Mouse (Mus musculus): ENCODE results near the gene Hsp90ab1.

The Hsp90ab1 gene

DNA sequence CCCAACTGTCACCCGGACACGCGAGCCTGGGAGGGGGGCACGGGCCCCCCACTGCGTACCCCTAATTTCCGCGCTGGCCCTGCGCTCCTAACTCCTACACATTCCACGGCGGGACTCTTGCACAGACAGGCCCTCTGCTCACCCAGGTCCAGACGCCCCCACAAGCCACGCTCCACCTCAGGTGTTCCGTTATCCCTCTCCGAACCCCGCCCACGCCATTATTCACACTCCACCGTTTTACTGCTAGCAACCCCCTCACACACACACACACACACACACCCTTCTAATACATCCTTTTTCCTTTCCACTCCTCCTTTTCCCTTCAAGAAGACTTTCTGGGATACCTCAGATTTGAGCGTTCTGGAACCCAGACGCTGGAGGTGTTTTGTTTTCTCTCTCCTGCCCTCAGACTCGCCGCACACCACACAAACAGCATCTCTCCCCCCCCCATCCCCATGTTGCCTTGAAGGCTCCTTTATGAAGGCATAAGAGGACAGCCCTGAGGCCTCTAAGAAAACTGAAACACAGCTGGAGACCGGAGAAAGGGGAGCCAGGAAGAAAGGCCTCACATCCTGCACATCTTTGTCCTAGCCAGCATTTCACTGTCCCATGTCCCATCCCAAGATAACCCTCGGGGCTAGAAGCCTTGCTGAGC, 22.8 kb upstream of the Hsp90ab1 start:
- DNase-seq: no peak

DNA sequence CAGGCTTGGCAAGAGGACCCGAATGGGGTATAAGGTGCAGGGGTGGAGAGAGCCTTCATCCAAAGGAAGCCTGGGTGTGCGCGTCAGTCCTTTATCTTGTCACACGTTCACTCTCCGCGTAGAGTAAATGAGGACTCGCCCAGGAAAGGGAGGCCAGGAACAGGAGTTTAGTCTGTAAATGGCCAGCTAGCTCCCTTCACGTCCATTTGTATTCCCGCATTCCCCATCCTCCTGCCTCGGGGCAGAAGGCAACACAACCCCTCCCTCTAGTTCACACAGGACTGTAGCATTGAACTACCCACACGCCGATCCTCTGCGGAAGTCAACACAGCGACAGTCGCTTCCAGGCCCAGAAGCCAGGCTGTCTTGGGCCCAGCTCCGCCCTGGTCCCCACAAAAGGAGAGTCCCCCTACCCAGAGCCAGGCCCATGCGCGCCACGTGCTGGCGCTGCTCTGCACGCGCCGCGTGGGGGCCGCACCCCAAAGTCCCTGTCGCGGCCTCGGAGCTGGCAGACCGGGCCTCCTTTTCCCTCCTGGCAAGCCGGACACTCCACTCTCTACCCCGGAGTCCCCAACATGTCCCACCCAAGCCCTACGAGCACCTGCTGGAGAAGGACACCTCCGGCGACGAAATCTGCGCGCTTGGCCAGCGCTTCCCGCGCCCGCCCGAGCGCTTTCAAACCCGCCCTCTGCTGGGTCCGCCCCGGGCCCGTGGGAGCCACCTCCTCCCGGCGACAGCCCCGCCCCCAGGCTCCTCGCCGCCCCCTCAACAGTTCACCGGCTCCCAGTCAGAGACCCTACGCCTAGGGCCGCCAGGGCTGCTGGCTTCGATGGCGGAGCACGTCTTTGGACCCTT, 22.0 kb upstream of the Hsp90ab1 start:
- DNase-seq: peak; percentile 87 to 89

DNA sequence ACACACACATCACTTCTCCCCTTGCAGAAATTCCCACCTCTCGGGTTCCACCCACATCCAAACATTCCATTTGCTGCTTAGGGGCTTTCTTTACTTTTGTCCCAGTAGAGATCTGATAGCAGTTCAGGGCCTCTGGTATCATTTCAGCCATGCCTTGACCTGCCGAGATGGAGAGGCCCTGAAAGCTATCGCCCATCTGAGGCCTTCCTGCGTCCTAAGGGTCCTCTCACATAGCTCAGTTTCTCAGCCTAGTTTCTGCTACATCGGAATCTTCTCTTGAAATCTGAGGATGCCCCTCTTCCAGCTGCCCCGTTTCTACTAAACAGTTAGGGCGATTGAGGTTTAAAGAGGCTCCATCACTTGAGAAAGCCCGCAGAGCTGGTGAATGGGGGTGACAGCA, 21.1 kb upstream of the Hsp90ab1 start:
- DNase-seq: no peak

DNA sequence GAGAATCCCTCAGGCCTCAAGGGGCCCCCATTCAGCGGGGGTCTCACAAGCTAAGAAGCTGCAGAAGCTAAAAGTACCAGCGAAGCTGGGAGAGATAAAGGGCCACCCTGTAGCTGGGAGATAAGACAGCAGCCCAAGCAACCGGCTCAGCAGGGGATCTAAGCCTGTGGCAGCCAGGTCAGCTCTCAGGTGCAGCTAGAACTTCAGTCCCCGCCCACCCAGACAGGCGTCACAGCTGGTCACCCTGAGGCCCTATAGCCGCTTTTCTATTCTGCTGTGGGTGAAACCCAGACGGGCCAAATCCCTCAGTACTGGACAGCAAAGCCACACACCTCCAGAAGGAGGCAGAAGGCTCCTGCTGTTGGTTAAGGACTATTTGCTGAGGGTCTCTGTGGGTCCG, 20.4 kb upstream of the Hsp90ab1 start:
- DNase-seq: no peak

DNA sequence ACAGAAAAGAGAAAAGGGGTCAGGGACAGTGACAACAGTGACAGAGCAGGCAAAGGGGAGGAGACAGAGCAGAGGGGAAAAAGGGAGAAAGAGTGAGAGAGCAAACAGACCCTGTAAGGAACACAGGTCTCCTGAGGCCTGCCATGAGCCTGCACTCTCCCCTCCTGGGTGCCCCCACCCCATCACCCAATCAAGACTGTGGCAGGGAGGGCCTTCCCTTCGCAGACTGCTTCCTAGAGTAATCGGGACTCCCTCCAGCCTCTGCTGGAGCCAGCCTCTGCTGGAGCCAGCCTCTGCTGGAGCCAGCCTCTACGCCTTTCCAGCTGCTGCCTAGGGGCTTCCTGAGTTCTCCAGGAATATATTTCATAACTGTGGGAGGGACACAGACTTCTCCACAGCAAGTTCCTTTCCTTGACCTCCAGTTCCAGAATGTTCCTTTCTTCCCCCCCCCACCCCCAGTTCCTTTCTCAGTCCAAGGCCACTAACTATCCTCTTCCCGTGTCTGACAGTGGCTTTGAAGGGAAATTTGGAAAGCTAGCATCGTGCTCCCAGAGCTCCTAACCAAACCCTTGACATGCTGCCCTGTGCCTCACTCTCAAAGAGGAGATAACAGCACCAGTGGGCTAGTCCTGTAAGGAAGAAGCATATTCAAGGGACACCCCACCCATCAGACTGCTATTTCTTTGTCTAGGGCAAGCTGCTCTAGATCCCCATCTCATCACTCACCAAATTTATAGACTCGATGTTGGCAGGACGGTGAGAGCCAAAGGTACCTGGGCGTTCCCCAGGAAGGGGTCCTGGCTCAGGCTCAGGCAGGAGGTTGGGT, 19.7 kb upstream of the Hsp90ab1 start:
- peak; percentile 26 to 77 for DNase-seq

DNA sequence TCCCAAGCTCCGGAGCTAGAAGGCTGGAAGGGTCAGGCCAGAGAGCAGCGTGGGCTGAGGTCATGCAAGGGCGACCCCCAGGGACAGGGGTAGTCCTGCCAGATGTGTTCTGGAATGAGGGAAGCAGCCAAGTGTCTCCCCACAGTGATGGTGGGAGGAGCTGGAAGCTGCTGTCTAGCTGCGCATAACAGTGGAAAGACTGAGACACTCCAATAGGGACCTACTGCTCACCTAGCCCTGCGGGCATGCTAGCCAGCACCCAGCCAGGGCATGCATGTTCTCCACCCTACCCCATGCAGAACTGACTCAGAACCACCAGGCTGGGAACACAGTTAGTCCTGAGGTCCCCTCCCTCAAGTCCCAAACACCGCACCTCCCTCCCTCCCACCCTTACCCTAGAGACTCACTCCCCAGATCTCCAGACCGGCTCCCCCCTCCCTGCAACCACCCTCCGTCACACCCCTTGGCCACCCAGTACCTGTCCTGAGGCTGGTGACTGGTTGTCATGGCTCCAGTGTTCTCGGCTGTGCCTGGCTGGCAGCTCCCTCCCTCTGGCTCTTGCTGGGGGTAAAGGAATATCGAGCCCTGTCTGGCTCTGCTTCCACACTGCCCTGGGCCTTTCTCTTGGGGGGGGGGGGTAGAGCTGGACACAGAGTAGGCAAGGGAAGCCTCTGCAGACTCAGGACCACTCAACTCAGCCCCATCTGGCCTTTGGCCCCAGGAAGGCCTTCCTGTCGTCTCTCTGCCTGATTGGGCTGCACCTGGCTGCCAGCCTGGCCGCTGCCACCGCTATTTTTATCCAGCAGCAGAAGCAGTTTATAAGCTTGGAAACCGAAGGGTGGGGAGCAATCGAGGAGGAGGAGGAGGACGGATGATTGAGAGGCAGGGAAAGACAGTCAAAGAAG, 18.9 kb upstream of the Hsp90ab1 start:
- DNase-seq: peak in 1 of 2 experiments; percentile 4

DNA sequence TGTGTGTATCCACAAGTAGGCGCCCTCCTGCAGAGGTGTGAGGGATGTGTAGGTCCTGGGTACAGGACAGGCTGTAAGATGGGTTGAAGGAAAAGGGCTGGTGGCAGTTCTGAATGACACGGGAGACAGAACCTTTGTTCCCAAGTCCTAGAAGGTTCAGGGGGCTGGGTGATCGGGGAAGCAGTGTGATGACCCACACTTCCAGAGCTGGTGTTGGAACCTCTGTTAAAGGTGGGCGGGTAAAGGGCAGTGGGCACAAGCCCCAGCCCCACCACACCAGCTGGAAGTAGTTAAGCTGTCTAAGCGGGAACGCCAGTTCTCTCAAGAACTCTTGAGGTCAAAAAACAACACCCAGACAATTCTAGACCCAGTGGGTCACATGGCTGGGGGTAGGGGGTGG, 17.3 kb upstream of the Hsp90ab1 start:
- DNase-seq: no peak

DNA sequence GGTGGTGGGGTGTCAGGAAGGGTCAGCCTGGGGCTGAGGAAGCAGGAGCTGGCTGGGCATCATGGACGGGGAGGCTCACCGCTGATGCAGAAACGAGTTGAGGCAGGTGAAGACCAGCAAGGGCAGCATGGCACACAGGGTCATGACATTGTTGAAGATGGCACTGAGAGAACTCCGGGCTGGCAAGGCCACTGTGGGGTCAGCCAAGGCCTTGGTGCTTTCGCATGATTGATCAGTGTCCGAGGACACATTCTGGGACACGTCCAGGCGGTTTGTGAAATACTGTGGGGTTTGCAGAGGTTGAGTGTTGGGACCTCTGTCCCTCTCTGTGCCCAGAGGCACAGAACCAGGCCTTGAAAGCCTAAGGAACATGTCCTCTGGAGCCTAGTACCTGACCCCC, 16.8 kb upstream of the Hsp90ab1 start:
- no peak for DNase-seq

DNA sequence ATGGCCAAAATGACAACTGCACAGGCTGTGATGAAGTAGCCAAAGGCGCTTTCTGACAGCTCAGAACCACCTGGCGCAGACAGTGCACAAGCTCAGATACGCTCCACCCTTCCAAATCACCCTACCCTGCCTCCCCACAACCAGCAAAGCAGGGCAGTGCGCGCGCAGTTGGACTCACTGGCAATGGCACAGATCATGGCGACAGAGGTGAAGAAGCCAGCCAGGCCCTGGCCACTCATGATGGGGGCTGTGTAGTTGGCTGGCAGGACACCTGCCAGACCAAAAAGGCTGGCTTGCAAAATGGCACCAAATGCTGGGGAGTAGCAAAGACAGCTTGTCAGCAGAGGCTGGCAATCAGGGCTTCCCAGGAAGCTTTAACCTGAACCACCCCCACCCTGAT, 16.2 kb upstream of the Hsp90ab1 start:
- DNase-seq: no peak

DNA sequence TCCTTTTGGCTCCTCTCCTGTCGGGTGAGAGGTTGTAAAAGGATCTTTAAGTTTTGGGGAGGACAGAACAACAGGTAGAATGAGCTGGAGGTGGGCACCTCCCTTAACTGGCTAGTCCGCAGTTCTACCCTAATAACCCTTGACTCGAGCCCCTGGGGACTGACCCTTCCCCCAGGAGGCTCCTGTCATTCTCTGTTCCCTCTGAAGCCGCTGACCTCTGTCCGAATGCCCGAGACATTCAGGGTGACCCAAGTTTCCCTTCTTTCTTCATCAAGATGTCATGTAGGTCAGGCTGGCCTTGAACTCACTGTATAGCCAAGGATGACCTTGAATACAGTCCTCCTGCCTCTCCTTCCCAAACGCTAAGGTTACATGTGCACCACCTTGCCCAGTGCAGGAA, 15.3 kb upstream of the Hsp90ab1 start:
- no peak for DNase-seq

DNA sequence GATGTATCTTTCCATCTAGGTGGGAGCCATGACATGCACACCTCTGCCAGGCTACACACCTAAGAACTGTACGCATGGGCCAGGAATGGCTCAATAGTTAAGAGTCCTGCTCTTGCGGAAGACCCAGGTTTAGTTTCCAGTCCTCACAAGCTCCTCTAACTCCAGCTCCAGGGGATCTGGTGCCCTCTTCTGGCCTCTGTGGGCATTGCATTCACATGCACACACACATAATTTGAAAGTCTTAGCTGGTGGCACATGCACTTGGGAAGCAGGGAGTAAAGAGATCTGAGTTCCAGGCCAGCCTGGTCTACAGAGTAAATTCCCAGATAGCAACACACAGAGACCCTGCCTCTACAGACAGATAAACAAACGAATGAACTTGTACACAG, 13.4 kb upstream of the Hsp90ab1 start:
- no peak for DNase-seq

DNA sequence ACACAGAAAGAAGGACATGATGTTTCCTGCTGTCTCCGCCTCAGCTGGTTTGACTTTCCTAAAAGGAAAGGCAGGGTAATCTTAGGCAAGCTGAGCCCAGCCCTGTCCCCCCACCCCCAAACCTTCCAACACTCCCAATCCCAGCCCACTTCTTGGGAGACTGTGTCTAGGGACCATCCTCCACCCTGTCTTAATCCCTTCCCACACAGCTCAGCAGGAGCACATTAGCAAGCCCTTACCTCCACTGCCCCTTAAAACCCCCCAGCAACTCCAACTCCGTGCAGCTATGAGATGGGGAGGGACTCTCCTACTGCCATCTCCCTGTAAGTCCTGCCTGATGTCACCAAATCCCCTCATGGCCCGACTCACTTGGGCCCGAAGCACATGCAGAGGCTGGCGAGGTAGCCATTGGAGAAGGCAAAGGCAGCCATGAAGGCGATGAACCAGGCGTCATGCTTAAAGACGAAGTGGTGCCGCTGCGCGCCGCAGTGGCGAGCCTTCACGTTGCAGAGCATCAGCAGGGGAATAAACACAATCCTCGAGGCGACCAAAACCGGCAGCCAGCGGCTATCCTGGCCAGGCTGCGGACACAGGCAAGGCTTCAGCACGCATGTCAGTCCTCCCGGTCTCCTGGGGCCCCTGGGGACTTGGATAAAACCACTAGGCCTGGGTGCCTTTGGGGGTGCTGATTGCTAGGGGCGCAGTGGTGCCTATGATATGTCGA, 12.8 kb upstream of the Hsp90ab1 start:
- DNase-seq: no peak

DNA sequence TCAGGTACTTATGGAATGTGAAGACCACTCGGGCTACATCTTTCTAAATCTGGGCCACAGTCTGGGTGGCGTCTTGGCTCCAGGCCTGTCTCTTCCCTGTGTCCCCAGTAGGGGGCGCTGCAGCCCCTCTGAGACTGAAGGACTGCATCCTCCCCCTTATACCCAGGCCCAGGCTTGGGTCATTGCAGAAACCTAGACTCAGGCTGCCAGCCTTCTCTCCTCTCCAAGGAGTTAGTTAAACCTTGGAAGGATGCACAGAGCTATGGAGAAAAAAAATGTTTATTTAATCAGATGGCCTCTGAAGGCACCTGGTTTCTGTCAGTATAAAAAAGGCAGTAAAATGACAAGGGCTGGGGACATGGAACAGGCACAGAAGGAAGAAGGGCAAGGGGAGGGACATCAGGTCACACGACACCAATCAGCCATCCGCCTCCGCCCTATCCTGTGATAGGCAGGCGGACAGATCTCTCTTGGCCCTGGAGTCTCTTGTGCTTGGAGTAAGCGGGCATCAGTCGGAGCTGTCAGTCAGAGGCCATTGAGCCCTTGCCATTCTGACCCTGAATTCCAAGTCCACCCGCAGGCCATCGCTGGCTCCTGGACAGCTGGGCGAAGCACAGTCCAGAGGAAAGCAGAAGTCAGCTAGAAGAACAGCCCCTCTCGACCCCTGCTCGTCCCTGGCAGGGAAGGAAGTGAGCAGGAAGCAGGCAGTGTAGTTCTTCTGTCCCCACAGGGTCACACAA, 12.0 kb upstream of the Hsp90ab1 start:
- DNase-seq: peak; percentile 87 to 88

DNA sequence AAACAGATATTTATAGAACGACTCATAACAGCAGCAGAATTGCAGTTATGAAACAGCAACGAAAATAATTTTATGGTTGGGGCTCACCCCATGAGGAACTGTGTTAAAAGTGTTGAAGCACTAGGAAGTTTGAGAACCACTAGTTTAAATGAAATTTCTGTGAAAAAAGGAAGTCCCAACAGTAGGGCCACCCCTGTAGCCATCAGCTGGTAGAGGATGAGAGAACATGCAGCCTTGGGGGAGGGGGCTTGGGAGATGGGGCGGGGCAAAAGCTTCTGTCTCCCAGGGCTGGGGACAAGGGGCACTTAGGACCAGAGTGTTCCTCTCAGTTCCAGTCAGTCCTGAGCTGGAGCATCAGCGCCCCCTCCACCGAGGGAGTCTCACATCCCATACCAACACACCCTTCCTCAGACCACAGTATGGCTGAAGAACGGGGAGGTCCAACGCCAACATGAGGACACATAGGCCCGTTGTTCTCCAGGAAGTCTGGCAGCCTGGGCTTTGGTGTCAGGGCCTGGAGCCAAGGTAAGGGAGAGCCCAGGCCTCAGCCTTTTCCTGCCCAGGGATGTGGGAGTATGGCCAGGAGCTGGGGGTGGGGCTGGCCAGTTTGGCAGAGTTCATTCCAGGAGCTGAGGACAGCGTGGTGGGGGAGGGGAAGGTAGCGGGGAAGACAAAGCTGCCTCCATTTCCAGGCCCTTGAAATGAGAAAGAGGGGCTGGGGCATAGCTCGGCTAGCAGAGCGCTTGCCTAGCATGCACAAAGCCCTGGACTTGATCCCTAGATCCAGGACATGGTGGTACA, 11.2 kb upstream of the Hsp90ab1 start:
- peak; percentile 87 to 93 for DNase-seq

DNA sequence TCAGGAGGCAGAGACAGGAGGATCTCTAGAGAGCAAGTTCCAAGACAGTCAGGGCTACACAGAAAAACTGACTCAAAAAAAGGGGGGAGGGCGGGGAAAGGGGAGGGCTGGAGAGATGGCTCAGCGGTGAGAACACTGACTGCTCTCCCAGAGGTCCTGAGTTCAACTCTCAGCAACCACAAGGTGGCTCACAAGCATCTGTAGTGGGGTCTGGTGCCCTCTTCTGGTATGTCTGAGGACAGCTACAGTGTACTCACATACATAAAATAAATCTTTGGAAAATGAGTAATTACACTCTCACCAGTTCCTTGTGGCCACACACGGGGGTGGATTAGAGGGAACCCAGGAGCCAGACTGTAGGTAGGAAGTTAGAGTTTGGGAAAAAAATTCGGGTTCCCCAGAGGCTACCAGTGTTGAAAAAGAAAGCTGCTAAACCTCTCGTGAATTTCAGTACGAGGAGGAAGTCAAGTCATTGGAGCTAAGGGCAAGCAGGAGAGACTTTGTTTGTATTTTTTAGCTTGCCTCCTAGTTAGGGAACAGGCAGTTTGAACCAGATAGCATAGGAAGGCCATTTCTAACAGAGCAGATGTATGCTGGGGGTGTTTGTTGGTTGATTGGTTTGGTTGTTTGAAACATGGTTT, 9.8 kb upstream of the Hsp90ab1 start:
- DNase-seq: peak in 1 of 2 experiments; percentile 30

DNA sequence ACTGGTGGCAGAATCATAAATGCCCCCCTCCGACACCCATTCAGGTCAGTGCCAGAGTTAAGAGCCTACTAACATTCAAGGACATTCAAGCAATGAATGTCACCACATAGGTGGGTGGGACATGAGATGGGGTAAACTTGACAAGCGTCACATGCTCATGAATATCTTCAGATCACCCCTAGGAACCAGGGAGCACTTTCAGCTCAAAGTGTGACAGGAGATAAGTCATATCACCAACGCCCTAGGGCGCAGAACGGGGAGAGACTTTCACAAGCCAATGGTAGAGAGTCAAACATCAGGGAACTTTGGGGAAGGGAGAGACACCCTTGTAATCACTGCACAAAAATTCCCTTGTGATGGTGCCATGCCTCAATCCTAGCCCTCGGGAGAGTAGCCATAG, 9.1 kb upstream of the Hsp90ab1 start:
- no peak for DNase-seq

DNA sequence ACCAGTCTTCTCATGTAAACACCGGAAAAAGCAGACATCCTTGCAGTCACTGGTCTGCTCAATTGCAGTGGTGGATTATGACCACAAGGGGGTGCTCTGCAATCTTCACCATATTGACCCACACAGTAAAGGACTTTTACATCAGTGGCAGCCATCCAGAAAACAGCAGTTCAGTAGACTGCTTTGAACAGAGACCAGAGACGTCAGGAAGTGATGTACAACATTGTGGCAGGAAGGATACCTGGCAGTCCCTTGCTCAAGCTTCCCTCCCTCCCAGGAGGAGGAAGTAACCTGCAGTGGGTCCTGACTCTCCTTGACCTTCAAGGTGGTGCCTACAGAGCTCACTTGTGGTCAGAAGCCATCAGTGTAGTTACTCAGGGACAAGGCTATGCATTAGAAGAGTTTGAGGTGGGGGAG, 8.5 kb upstream of the Hsp90ab1 start:
- peak; percentile 74 to 86 for DNase-seq

DNA sequence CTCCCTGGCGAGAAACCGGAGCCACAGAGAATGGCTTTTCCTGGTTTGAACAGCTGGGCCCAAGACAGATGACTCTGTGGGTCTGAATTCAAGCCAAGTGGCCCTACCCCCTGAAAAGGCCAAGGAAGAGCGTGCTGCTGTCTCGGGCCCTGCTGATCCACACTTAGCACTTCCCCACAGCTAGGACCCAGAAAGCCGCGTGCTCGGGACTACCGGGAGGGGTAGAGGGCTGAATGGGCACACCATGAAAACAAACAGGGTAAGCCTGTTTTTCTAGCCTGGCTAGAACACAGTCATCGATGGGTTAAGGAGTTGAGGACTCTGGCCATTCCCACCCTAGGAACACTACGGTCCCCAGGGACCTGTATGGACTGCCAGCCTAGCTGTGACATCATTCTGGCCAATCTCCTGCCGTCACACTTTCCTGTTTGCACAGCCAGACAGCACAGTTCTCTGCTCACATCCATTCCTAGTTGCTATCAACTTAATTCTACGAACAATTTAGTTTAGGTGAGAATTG, 7.9 kb upstream of the Hsp90ab1 start:
- peak; percentile 64 to 76 for DNase-seq

DNA sequence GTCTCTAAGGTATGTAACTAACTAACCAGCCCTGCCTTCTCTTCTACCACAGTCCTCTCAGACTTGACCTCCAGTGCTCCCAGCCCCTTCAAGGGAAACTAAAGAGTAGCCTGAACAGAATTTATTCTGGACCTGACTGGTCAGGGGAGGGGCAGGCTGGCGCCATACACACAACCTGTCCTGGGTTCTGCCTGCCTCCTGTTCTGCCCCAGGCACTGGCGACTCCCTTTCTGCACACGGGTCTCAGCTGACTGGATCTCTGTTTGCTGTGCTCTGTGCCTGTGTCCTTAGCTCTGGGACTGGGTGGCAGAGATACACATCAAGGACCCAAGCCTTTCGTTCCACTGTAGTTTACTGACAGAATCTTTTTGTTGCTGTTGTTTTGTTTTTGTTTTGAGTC, 6.5 kb upstream of the Hsp90ab1 start:
- no peak for DNase-seq
